Mouse (Mus musculus) testis, adult 2 months (tissue): ENCODE measurements at regions not wholly inside any gene's neighbourhood (a gene's known extent, or its start where the extent isn't known, plus 50 kb on each side); places are given as distances from the start of the nearest gene placed in this dataset.

Experiments used
- CTCF ChIP-seq: fragments of 200-500 bp; IDR thresholded peaks from 2 replicates; pipeline ENCODE4 v1.5.1; 2012; ENCODE audit warnings: low read depth, mild to moderate bottlenecking, inconsistent platforms, low read length, moderate library complexity; ENCODE audit not compliant: control insufficient read depth, insufficient read depth, insufficient replicate concordance
- POLR2A ChIP-seq: fragments of 200-500 bp; IDR thresholded peaks from 2 replicates; pipeline ENCODE4 v1.6.1; 2012; ENCODE audit warnings: low read depth, mild to moderate bottlenecking, inconsistent platforms, low read length, moderate library complexity; ENCODE audit not compliant: control insufficient read depth

GRCm38 (mm10) chr12:65329678-65330077 is 104.4 kb downstream of the Wdr20rt start:
- TF ChIP-seq CTCF, result no peak
- no peak for TF ChIP-seq POLR2A
